Mouse (Mus musculus) inflammation-experienced regulatory T-cells, adult 6 months (primary cell): ENCODE data around the gene Gbf1. TPM values are rescaled to one million over a fixed set of nuclear protein-coding genes. Genes with fewer than 3 reads are reported as not detected.

Source experiments
- ATAC-seq: one replicate; pipeline ENCODE4 v1.8.0; 2017
- polyA plus RNA-seq, 3 experiments: library from polyadenylated mRNA; unstranded; fragments of 100-300 nt; shearing (Covaris generic); gene quantifications; one replicate each; pipeline ENCODE4 v1.2.1; 2017

The Gbf1 gene
- polyA plus RNA-seq, 3 experiments from 2014 or later, result 25.5 to 35.6 (median 32.6) TPM

DNA sequence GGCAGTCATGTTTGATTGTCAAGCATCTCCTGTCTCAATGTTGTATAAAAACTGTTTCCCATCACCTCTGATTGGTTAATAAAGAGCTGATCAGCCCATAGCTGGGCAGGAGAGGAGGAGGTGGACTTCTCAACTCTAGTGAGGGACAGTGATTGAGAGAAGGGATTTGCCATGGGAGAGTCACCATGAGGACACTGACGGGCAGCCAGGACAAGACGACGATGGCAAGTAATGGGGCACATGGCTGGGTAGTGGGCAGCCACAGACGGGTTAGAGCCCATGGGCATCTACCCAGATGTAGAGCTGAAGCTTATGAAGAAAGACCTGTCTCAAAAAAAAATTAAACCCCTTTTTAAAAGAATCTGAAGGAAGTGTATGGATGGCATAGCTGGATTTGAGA lies 150.2 kb downstream of the Gbf1 start:
- ATAC-seq, result no peak

DNA sequence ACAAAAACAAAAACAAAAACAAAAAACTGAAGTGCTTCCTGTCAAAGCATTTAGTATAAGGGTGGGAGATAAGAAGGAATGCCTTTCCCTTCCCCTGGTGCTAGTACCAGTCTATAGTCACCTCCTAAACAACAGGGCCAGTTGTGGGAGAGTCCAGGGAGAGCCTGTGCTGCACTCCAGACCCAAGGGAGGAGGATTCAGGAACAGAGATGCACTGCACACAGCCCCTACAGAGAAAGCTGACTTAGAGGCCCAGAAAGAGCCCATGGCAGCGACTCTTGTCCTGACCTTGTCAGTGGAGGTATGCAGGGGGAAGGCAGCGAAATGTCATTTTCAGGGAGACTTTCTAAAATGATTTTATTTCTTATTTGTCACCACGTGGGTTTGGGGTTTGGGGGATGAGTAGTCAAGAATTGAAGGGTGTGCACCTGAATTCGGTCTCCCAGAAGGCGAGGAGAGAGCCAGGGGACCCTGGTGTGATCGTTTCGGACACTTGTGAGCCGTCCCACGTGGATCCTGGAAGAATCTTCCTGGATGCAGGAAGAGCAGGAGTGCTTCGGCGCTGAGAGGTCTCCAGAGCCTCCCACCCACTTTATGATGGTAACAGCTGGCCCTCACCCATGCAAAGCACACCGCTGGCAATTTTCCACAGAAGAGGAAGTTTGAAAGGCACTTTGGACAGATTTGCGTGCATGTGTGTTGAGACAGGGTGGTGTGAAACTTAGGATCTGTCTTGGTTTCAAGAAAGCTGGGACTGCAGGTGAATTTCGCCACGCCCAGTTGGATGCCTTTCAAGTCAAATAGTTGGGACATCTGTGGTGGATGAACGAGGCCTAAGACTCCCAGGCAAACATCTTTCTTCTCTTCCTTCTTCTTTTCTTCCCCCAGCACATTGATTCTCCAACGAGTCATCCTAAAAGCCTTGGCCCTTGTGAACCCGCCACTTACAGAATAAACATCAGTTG lies 151.2 kb downstream of the Gbf1 start:
- ATAC-seq, result no peak

GRCm38 (mm10) chr19:46304216-46304841 lies 152.0 kb downstream of the Gbf1 start, which contains the start of gene Nfkb2:
Gene Nfkb2, plus strand, starts transcription at chr19:46304320.
- peak; percentile 81 for ATAC-seq

GRCm38 (mm10) chr19:46304908-46305333 lies 152.6 kb downstream of the Gbf1 start:
- ATAC-seq, result peak; percentile 36

DNA sequence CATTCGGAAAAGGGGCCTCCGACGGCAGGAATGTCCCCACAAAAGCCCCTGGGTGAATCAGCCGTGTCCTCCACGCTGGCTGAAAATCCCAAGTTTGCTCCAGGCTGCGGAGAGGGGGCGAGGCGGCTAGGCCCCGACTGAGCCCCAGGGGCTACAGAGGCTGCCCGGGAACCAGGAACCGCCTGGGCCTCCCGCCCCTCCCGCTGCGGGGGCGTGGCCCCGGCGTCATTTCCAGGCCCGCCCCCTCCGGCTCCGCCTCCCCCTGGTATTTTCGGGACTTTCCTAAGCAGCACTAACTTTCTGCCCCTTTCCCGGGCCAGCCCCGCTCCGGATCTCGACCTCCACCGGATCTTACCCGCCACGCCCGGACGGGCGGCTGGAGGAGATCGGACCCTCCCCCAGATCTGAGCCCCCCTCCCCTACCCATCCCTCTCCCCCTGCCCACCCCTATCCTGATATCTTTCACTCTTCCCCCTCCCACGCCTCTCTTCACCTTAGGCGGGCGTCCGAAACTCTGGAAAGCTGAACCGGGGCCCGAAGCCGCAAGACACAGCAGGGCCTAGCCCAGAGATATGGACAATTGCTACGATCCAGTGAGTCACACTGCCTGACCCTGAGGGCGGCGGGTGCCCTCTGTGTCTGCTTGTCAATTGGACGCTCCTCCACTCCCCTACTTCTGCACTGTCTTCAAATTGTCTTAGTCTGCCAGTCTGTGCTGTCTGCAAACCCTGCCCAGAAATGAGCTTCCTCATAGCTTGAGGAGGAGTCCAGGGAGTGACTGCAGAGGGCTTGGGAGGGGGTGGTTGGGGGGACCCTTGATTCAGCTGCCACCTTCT lies 153.3 kb downstream of the Gbf1 start:
- peak; percentile 63 for ATAC-seq

- ATAC-seq, result no peak
Observed at GRCm38 (mm10) chr19:46306268-46306610, 153.9 kb downstream of the Gbf1 start.

DNA sequence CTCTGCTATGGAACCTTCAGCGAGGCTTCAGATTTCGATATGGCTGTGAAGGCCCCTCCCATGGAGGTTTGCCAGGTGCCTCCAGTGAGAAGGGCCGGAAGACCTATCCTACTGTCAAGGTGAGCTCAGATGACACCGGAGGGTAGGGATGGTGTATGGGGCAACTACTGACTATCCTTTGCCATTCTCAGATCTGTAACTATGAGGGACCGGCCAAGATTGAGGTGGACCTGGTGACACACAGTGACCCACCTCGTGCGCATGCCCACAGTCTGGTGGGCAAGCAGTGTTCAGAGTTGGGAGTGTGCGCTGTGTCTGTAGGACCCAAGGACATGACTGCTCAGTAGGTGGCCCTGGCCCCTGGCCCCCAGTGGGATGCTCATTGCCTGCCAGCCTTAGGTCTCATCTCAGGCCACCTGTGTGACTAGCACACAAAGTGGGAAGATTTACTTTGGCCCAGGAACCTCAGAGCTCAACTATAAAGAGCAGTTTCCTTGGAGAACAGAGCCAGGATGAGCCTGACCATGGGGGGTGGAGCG lies 154.5 kb downstream of the Gbf1 start:
- no peak for ATAC-seq

DNA sequence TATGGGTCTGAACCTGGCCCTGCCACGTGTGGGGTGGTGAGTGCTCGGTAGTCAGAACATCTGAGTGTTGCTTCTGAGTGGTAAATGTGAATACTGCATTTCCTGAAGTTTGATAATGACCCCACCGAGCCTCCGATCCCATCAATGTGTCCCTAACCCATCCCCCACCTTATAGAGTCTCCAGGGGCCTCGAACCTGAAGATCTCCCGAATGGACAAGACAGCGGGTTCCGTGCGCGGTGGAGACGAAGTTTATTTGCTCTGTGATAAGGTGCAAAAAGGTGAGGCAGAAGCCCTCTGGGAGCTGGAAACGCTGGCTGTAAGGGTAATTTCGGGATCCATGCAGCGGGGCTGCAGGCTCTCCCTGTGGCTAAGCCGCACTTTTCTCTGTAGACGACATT lies 155.5 kb downstream of the Gbf1 start:
- no peak for ATAC-seq

DNA sequence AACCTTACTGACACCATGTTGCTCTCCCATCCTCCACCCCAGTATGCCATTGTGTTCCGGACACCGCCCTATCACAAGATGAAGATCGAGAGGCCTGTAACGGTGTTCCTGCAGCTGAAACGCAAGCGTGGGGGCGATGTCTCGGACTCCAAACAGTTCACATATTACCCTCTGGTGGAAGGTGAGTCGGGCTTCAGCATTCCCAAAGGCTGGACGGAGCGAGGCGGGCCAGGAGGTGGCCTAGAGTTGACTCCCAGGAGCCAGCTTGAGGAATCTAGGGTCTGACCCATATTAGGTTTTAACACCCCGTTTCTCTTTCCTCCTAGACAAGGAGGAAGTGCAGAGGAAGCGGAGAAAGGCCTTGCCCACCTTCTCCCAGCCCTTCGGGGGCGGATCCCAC lies 156.0 kb downstream of the Gbf1 start:
- no peak for ATAC-seq

DNA sequence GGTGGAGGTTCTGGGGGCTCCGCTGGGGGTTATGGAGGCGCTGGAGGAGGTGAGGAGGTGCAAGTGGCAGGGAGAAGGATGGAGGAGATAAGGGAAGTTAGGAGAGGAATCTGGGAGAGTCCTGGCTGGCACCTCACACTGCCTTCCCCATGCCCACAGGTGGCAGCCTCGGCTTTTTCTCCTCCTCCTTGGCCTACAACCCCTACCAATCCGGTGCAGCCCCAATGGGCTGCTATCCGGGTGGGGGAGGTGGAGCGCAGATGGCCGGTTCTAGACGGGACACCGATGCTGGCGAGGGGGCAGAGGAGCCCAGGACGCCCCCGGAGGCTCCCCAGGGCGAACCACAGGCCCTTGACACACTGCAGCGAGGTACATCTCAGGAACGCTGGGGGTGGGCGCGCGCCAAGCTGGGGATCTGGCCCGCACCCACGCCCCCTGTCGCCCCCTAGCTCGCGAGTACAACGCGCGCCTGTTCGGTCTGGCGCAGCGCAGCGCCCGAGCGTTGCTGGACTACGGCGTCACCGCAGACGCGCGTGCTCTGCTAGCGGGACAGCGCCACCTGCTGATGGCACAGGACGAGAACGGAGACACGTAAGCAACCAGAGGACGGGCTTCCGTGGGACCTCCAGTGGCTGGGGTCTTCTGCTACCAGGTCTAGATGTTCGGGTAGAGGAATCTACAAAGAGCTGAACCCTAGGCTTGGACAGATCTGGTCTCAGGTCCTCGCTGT lies 156.6 kb downstream of the Gbf1 start:
- no peak for ATAC-seq

GRCm38 (mm10) chr19:46309651-46310305 lies 157.5 kb downstream of the Gbf1 start:
- no peak for ATAC-seq

DNA sequence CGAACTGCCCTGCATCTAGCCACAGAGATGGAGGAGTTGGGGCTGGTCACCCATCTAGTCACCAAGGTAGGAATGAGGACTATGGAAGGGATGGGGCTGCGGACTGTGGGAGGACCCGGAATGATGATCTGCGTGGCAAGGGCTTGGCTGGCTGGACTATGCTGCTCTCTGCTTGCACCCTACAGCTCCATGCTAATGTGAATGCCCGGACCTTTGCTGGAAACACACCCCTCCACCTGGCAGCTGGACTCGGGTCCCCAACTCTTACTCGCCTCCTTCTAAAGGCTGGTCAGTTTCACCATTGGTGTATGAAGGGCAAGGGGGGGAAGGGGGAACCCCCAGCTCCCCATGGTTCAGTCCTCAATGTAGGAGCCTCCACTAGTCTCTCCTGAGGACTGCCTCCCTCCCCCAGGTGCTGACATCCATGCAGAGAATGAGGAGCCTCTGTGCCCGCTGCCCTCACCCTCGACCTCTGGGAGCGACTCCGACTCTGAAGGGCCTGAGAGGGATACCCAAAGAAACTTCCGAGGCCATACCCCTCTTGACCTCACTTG lies 158.1 kb downstream of the Gbf1 start:
- ATAC-seq, result no peak

DNA sequence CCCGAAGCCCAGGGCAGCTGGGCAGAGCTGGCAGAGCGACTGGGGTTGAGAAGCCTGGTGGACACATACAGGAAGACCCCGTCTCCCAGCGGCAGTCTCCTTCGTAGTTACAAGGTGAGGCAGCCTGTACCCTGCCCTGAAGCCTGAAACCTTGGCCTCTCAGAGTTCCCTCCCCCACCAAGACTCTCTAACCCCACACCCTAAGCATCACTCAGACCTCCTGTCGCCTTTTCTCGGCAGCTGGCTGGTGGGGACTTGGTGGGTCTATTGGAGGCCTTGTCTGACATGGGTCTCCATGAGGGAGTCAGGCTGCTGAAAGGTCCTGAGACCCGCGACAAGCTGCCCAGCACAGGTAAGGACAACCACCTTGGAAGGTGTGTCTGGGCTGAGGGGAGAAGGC lies 159.0 kb downstream of the Gbf1 start:
- ATAC-seq, result no peak

GRCm38 (mm10) chr19:46312566-46312965 lies 160.3 kb downstream of the Gbf1 start:
- ATAC-seq, result no peak

DNA sequence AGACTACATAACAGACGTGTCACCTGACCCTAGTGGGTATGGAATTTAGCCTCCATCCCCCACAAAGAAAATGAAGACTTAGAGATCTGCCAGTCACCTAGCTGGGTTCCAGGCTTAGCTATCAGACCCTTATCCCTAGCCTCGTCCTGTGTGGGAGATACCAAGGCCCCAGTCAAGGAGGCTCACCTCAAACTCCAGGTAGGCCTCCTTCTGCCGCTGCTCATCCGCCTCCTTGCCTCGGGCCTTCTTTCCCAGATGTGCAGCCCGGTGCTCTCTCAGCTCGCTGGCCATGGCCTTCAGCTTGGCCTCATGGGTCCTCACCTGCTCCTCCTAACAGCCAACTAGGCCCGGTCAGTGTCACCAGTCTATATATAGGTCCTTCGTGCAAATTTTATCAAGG lies 160.8 kb downstream of the Gbf1 start:
- no peak for ATAC-seq

- ATAC-seq, result no peak
Observed at GRCm38 (mm10) chr19:46313591-46313990, 161.3 kb downstream of the Gbf1 start.

GRCm38 (mm10) chr19:46314151-46314601 lies 161.9 kb downstream of the Gbf1 start:
- no peak for ATAC-seq

DNA sequence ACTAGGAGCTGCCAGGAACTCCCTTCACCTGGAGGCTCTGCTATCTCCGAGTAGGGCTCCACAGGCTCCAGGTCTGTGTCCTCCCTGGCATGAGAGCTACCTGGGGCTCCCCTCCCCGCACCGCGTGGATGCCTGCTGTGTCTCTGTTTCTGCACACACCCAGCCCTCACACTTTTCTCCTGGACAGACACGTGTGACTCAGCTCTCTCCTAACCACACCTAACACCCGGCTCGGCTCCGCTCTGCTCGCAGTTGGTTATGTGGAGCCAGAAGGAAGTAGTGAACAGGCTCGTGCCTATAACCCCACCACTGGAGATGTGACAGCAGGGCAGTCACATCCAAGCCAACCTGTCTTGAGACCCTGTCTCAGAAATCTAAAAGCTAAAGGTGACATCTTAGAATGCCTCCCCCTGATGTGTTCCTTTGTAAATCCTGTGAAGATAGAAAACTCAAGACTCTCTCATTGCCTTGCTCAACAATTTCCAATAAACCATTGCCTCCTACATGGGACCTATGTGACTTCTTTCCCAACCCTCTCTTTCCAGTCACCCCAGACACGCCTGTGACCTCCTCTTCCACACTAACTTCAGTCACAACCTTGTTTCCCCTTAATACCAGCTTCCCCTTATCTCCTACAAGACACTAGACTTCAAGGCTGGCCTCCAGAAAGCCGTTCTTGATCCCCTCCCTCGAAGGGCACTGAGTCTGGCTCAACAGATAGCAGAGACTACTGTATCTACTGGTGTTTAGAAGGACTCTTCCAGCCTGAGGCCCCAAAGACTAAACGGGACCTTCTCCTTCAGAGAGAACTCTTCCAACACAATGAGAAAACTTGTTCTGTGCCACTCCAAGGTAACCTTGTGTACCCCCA lies 162.8 kb downstream of the Gbf1 start:
- no peak for ATAC-seq

DNA sequence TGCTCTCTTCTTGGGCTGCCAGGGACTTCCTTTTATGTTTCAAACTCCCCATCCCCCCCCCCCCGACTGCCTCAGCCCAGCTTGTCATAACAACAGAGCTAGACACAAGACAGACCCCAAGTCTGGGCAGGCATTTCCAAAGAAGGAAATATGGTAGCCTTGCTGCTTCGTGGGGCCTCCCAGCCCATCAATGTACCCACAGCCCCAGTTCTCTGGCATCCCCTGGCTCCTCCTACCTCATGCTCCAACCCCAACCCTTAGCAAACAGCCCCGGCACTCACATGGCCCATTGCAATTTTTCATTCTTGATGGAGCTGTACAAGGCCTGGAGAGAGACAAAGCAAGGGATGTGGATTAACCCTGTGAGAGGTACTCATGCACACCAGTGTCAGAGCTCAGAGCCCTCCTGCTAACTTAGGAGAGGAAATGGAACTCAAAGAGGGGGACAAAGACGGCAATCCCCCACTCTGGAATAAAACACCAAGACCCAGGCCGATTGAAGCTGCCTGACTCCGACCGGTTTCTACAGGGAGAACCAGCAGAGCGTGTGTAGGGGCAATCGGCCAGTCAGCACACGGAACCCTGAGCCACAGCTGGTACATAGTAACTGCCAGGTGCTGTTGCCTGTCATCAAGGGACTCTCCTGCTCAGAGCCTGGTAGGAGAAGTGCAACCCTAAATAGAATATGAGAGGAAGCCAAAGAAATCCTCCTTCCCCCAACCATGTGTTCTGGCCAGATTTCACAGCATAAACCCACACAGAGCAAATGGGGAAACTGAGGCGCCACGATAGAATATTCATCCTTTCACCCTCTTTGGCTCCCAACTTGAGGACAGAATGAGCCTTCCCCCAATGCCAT lies 163.7 kb downstream of the Gbf1 start:
- no peak for ATAC-seq
